Mouse (Mus musculus) liver, embryonic 14.5 days (tissue): ENCODE data around the gene C1s1.

Experiments
- CTCF ChIP-seq: IDR thresholded peaks from 2 replicates; pipeline ENCODE4 v1.5.1; 2016; ENCODE audit warnings: antibody characterized with exemption, low read depth, control low read depth
- EP300 ChIP-seq: IDR thresholded peaks from 2 replicates; pipeline ENCODE4 v1.6.1; 2016; ENCODE audit warnings: antibody characterized with exemption, low read depth

DNA sequence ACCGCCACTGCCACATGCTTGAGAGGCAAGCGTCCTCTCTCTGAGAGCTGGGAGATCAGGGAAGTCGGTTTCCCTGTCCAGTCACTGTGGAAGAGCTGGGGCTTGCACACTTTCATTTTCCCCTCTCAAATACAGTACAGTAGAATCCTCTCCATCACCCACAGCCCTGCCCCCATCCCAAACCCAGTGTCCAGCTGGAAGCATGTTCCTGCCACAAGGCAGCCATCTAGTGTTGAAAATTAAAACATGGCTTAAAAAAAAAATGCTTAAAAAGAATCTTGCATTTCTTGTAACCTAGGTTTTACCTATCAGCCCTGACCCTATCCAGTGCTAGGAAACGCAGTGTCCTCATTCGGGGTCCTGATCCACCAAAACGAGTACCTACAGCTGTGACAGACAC lies 2.3 kb upstream of the C1s1 start:
- TF ChIP-seq CTCF (0 out of 2 replicates have a peak, but pooled peaks have one; percentile 9), EP300 (no peak)
